Mouse (Mus musculus): ENCODE measurements around the gene Ddx41.

GRCm38 (mm10) chr13:55508531-55508930, 27.9 kb downstream of the Ddx41 start:
- TF ChIP-seq CTCF (IDR thresholded peaks at IDR 0.05; ENCODE audit: low read depth) (no peak), EP300 (IDR thresholded peaks at IDR 0.05; ENCODE audit: low read depth) (no peak)

All from heart, postnatal 0 days (tissue).